Mouse (Mus musculus): ENCODE data around the gene Pcp4l1.
A peak's percentile ranks its signal among the peaks of the same experiment; 100 is the strongest.

Gene Pcp4l1

DNA sequence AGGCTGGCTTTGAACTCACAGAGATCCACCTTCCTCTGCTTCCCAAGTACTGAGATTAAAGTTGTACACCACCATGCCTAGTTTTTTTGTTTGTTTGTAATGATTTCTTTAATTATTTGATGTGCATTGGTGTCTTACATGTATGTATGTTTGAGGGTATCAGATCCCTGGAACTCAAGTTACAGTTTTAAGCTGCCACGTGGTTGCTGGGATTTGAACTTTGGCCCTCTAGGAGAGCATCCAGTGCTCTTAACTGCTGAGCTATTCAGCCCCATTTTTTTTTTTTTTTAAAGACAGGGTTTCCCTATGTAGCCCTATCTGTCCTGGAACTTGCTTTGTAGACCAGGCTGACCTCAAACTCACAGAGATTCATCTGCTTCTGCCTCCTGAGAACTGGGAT, 65.1 kb downstream of the Pcp4l1 start:
- DNase-seq = no peak

- peak in 1 of 2 experiments; percentile 25 for DNase-seq
Observed at GRCm38 (mm10) chr1:171129251-171129650, 66.8 kb downstream of the Pcp4l1 start.

GRCm38 (mm10) chr1:171124398-171124797, 71.7 kb downstream of the Pcp4l1 start:
- DNase-seq = no peak

All from cerebellum, adult 18-20 months (tissue).